In the genomic region with DNA sequence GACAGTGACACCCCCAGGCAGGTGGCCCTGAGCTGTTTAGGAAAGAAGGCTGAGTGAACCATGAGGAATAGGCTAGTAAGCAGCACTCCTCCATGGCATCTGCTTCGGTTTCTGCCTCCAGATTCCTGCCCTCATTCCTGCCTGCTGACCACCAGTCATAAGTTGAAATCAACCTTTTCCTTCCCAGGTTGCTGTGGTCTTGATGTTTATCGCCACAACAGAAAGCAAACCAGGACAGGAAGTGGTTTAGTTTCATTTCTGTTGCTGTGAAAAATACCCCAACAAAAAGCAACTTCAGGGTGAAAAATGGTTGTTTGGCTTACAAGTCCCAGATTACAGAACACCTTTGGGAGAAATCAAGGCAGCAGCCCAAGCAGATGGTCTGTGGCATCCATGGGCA, we compare ENCODE assay signal across 28 mouse cellular contexts. TPM values are rescaled to one million over a fixed set of nuclear protein-coding genes. Genes with fewer than 3 reads are reported as not detected.
DNase-seq lines count a peak whose midpoint lies in the region; ATAC-seq lines count a peak whose summit lies in the region.
"Had no signal": no experiment of that assay in that cellular context is flagged by ENCODE, and none has a peak within 500 bp of the region (broad histone marks: within the 10 kb centered on the region; RNA-seq: fewer than 3 reads in every experiment).

No protein-coding gene starts in this region.

- H3K9ac ChIP-seq in intestine, embryonic 16.5 days (ENCODE audit: low read depth, low read length), result no peak overlapping the region
- H3K9ac ChIP-seq: forebrain, embryonic 15.5 days; neural tube, embryonic 12.5 days had no signal

- no peaks in the 10 kb centered on the region; the same call in 1 of the 2 replicates for H3K4me1 ChIP-seq in intestine, embryonic 16.5 days (ENCODE audit: control insufficient read depth, insufficient read depth, low read length)

- H3K4me2 ChIP-seq in intestine, embryonic 16.5 days (ENCODE audit: low read depth, low read length), result no peak overlapping the region
- H3K4me2 ChIP-seq: forebrain, embryonic 15.5 days; heart, embryonic 11.5 days; liver, embryonic 11.5 days; neural tube, embryonic 12.5 days had no signal

- H3K9me3 ChIP-seq in intestine, embryonic 16.5 days (ENCODE audit: control insufficient read depth, low read length), result no peaks in the 10 kb centered on the region
- H3K9me3 ChIP-seq: forebrain, embryonic 15.5 days; neural tube, embryonic 12.5 days had no signal

- 76% methylated on average over 2 of the region's 2 CpGs for WGBS in intestine, embryonic 16.5 days

- H3K36me3 ChIP-seq in intestine, embryonic 16.5 days (ENCODE audit: control insufficient read depth, insufficient read depth, low read length), result 0 out of 2 replicates have a peak, but pooled peaks cover 2% of the 10 kb centered on the region

- no peak for ATAC-seq in CD4-positive, CD25-positive, alpha-beta regulatory T cell, adult 4 months
- ATAC-seq in intestine, embryonic 16.5 days, result no peak
- ATAC-seq: forebrain, embryonic 15.5 days; hindbrain, postnatal 0 days; midbrain, embryonic 16.5 days; Patski had no signal

- H3K27ac ChIP-seq in intestine, embryonic 16.5 days (ENCODE audit: low read length), result peak overlapping the region; percentile 31
- H3K27ac ChIP-seq: forebrain, embryonic 15.5 days; hindbrain, postnatal 0 days; neural tube, embryonic 12.5 days had no signal

- H3K27me3 ChIP-seq in intestine, embryonic 16.5 days (replicated peaks; ENCODE audit: control insufficient read depth, insufficient read depth, low read length), result no peaks in the 10 kb centered on the region
- H3K27me3 ChIP-seq: forebrain, embryonic 15.5 days; neural tube, embryonic 12.5 days; Patski had no signal

- H3K4me3 ChIP-seq in intestine, embryonic 16.5 days (ENCODE audit: low read length), result no peak overlapping the region
- H3K4me3 ChIP-seq: forebrain, embryonic 15.5 days; neural tube, embryonic 12.5 days had no signal

- peak; percentile 7 for DNase-seq in CD4-positive, CD25-positive, alpha-beta regulatory T cell, adult 2 months (ENCODE audit: low read depth, low spot score)
- DNase-seq in thymus, postnatal 0 days (ENCODE audit: low spot score), result peak; percentile 21
- no peak for DNase-seq in thymus, postnatal 25 days
- no peak for DNase-seq in gastrocnemius, postnatal 10 days
- no peak for DNase-seq in lung, postnatal 14 days
- DNase-seq in heart, postnatal 10 days, result no peak
- DNase-seq: adrenal gland, adult 8-10 months; cerebellum, adult 11 months; cerebellum, postnatal 10 days; embryo, embryonic 11 days; gastrocnemius, postnatal 36 days; heart, postnatal 14 days; kidney, adult 9 months; kidney, postnatal 4 days; layer of hippocampus, adult 9-11 months; lung, adult 2 months; lung, postnatal 4 days; retina, postnatal 1 day; thymus, postnatal 4 days had no signal

- intact Hi-C loops in heart, postnatal 10 days (cut with DNase I), result no loop called here

RNA-seq across cellular contexts. Expression of a gene that starts 53.2 kb away (rescaled TPM):
- polyA plus RNA-seq in CD4-positive, CD25-positive, alpha-beta regulatory T cell, adult 4 months (2017; shearing (Covaris generic)), result 1 to 10 TPM; 2.9 to 5.5 TPM
- polyA plus RNA-seq in thymus, postnatal 0 days (2015; fragmentation: Nextera tagmentation; extraction: Ambion mirVana), result 1.2 and 1.3 TPM in 2 replicates
- 16.0 and 16.8 TPM in 2 replicates for polyA plus RNA-seq in intestine, embryonic 16.5 days (2015; fragmentation: Nextera tagmentation; extraction: Ambion mirVana)
- total RNA-seq in gastrocnemius, postnatal 10 days (2021), result 1 to 10 TPM in 1 of 2 experiments, under 1 TPM in 1; 0.84 to 1.1 TPM
- under 1 TPM; 0.42 to 0.43 TPM for total RNA-seq in heart, postnatal 10 days (2021)

Comparison
In these comparisons a context has a peak if more than half of its experiments do, and no peak if none do; other contexts are left out.
1. DNase-seq: peak in CD4-positive, CD25-positive, alpha-beta regulatory T cell, adult 2 months (single experiment) and thymus, postnatal 0 days (single experiment); none in thymus, postnatal 25 days (single experiment), gastrocnemius, postnatal 10 days (single experiment), lung, postnatal 14 days (single experiment) and heart, postnatal 10 days (0 of 2).